Mouse (Mus musculus): ENCODE results near the gene Sgip1.

Sgip1 gene

DNA sequence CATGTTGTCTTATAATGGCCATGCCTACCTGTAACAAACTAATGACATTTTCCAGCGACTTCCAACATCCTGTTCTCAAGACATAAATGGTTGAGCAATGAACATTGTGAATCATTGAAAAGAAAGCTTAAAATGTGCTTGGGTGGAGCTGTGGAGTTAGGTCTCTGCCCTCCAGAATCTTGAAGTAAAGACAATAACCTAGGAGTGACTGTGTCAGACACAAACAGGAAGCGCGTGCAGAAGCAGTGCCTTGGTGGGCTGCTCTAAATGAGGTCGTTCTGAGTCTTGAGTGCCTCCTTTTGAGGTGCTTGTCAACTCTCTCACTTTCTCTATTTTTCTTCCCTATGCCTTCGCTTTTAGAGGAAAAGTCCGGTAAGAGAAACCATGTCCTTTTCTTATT is 159.1 kb downstream of the Sgip1 start:
- no peak for DNase-seq

- DNase-seq, result no peak
Observed at GRCm38 (mm10) chr4:102907843-102908427, 166.8 kb downstream of the Sgip1 start.

- no peak for DNase-seq
Observed at GRCm38 (mm10) chr4:102910191-102910590, 169.1 kb downstream of the Sgip1 start.

GRCm38 (mm10) chr4:102913176-102913575 is 172.1 kb downstream of the Sgip1 start:
- no peak for DNase-seq

GRCm38 (mm10) chr4:102913700-102914327 is 172.7 kb downstream of the Sgip1 start:
- no peak for DNase-seq

- no peak for DNase-seq
Observed at GRCm38 (mm10) chr4:102918191-102918590, 177.1 kb downstream of the Sgip1 start.

DNA sequence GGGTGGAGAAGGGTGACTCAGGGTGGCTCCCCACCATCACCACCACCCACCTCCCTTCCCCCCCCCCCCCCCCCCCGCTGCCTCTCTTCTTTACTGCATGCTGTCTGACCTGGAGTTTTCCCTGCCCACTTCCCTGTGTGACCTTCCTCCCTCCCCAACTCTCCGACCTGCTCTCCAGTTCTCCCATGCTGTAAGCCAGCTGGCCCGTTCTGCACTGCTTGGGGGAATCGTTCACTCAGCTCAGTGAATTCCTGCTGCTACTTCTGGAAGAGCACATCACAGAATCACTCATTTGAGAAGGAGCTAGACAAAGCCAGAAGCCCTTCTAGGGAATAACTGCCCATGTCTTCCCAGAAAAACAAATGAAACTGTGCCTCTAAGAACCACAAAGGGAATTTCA is 188.4 kb downstream of the Sgip1 start:
- DNase-seq, result no peak

DNA sequence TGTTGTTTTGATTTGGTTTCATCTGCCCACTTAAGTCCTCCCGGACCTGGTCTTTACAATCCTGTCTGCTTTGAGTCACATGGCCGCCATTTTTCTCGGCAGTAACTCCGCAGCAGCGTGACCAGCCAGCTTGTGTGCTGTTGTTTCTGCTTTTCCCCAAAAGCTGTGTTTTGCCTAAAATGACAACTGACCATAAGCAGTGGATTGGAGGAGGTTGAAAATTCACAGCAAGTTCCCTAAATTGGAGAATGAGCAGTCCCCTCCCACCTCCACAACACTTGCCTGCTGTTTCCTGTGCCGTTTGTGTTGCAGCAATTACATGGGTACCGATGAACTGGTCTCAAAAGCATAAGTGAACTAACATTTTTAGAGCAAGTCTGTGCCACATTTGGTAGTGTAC is 189.6 kb downstream of the Sgip1 start:
- no peak for DNase-seq

DNA sequence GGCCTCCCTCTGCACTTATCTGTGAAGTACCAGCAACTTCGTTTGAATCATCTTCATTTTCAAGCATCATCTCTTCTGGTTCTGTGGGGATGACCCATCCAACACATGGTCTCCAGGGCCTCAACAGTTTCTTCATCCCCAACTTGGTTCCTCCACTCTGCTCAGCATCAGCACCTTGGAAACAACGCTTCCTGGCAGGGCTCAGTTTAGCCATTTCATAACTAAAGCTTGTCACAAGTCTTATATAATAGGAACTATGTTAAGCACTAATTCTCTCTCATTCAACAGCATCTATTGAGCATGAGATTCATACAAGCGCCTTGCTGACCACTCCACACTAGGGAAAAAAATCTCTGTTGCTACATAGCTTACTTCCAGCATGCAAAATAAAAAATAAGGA is 199.2 kb downstream of the Sgip1 start:
- no peak for DNase-seq

GRCm38 (mm10) chr4:102940738-102941137 is 199.6 kb downstream of the Sgip1 start:
- DNase-seq, result no peak

- no peak for DNase-seq
Observed at GRCm38 (mm10) chr4:102944325-102944724, 203.2 kb downstream of the Sgip1 start.

- DNase-seq, result no peak
Observed at GRCm38 (mm10) chr4:102952476-102952875, 211.4 kb downstream of the Sgip1 start.

GRCm38 (mm10) chr4:102955294-102955956 is 214.3 kb downstream of the Sgip1 start:
- no peak for DNase-seq

DNA sequence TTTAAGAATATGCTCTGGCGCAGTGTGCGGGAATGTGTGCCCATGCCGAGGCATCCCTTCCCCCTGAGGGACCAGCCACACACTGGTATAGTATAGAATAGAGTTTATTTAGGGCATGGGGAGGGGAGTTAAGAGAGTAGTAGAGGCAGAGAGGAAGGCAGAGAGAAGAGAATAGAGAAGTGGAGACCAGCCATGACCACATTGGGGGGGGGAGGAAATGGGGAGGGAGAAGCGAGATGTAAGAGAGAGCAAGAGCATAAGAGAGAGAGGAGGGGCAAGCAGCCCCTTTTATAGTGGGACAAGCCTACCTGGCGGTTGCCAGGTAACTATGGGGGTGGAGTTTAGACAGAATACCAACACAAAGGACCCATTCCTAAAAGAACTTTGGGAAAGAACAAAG is 218.3 kb downstream of the Sgip1 start:
- no peak for DNase-seq

DNA sequence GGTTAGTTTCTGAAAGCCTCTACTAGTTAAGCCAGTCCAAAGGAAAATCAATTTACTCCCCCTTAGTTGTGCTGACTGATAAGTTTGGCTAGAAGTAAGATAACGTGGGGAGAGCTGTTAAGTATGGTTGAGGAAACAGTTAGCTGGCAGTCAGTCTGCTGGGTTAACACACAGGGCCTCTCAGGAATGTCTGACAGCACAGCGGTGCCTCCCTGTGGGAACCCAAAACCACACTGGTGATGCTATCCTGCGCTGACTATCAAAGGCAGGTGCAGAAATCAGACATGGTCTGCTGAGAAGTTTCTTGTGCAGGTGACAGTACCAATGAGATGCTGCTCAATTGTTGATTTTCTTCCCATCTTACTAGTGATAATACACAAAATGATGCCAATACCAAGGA is 223.1 kb downstream of the Sgip1 start:
- no peak for DNase-seq

DNA sequence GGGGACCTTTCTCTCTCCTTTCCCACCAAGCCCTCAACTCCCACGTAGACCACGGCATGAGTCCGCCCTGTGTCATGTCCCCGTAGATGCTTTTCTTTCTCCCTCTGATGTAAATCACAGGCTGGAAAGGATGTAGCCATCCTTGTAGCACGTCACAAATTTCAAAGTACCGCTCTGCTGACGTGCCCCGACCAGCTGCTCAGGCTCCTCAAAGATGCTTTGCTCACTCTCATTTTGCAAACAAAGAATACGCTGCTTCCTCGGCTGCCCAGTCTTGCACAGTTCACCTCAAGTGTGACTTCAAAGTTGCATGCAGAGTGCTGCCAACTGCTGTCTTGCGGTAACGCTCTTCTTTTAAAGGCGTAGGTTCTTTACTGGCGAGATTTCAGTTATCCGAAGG is 226.7 kb downstream of the Sgip1 start:
- no peak for DNase-seq

- DNase-seq, result no peak
Observed at GRCm38 (mm10) chr4:102969599-102969998, 228.5 kb downstream of the Sgip1 start.

DNA sequence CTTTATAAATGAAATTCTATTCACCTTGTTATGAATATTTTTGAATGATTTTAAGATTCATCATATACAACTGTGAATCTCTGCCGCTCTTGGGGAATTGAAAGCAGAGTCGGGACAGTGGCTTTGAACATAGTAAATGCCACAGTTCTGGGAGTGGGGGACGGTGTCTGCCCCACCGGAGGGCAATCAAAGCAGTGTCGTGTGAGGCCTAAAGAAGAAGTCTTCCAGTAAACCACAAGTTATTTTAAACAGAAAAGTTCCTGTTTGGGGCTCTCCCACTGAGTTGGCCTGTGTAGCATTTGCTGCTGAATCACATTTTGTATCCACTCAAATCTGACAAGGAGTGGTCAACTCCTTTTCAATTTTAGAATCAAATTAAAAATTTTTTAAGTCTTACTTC is 230.1 kb downstream of the Sgip1 start:
- DNase-seq, result no peak

DNA sequence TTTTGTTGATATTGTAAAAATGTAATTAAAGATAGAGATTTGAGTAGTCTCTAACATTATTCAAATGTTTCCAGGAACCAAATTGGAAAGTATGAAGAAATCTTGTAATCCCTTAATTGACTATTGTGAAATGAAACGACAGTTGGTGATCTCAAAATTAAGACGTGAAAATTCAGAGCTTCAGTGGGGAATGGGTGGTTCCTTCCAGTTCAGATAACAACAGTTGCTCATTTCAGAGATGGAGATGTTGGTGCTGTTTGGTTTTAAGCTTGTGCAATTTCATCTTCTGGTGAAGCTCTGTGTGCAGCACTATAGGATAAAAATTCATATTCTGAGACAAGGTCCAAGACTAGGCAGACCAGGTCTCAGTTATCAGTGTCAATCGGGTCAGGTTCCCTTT is 231.0 kb downstream of the Sgip1 start:
- DNase-seq, result no peak

GRCm38 (mm10) chr4:102974172-102974571 is 233.1 kb downstream of the Sgip1 start:
- DNase-seq, result no peak

- no peak for DNase-seq
Observed at GRCm38 (mm10) chr4:102976290-102977275, 235.5 kb downstream of the Sgip1 start.

DNA sequence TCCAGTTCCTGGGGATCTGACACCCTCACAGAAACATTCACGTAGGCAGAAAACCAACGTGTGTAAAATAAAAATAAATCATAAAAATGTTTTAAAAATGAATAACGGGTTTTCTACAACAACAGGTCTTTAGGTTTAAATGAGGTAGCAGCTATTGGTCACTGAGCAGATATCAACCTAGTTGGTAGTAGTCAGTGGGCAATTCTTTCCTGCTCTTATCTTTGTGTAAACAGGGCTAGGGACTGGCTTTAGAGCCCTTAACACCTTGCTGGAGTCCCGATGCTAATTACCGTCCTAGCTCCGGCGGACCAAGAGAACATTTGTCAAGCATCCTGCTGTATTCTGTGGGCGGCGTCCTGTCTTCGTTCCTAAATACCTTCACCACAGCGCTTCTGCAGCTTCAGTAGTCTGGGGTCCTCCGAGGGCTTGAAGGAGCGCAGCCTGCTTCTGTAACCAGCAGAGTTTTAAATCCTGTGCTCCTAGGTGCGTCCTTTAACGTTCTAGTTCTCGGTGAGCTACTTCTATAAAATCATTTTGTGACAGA is 236.8 kb downstream of the Sgip1 start:
- no peak for DNase-seq

GRCm38 (mm10) chr4:102978440-102978839 is 237.3 kb downstream of the Sgip1 start, which contains the start of gene Tctex1d1:
Tctex1d1 (plus strand) TSS chr4:102978606.
- DNase-seq, result no peak
